Mouse (Mus musculus) megakaryocyte, embryonic 14.5 days (primary cell): Measurements from ENCODE around the gene C2cd5. TPM values are rescaled to one million over a fixed set of nuclear protein-coding genes. Genes with fewer than 3 reads are reported as not detected.

Experiments used
- H3K27me3 ChIP-seq: replicated peaks from 2 replicates; pipeline ENCODE3; 2012; ENCODE audit warnings: inconsistent platforms
- H3K36me3 ChIP-seq: replicated peaks from 2 replicates; pipeline ENCODE3; 2012; ENCODE audit warnings: low read length, inconsistent platforms, mixed read lengths
- H3K4me1 ChIP-seq: 2 replicates; pipeline ENCODE4 v1.6.1; 2012; ENCODE audit warnings: inconsistent platforms
- H3K4me3 ChIP-seq: replicated peaks from 2 replicates; pipeline ENCODE3; 2012; ENCODE audit warnings: moderate library complexity, mild to moderate bottlenecking, inconsistent platforms
- H3K9me3 ChIP-seq: 2 replicates; pipeline ENCODE4 v1.6.1; 2012; ENCODE audit warnings: inconsistent platforms
- FLI1 ChIP-seq: IDR thresholded peaks from 2 replicates; pipeline ENCODE4 v1.6.1; 2012; ENCODE audit warnings: low read length, inconsistent platforms, mixed read lengths
- GATA1 ChIP-seq: IDR thresholded peaks from 3 replicates; pipeline ENCODE4 v1.6.1; 2012; ENCODE audit warnings: mixed read lengths, low read length, inconsistent platforms, borderline replicate concordance
- polyA plus RNA-seq: library from polyadenylated mRNA; stranded (reverse); fragments of >175 nt; gene quantifications from 2 replicates; pipeline ENCODE4 v1.2.3, GENCODE M21; 2012; ENCODE audit warnings: low replicate concordance; ENCODE audit not compliant: insufficient read depth

The C2cd5 gene
- polyA plus RNA-seq, 1 experiment = 6.7 TPM

DNA sequence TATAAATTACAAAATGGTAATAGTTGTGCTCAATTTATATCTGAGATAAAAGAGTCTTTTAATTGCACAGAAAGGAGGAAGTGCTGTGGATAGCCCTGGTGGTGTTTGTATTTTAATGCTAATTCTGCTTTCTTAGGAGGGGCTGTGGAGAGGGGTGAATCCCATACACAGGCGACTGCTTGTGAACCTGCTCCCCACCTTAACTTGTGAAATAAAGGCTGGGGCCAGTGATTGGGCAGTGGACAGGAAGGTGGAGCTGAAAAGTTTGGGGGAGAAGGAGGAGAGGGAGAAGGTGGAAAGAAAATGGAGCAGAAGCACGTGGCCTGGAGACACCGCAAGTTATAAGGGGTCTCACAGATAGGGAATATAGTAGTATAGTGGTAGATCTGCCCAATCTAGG, 103.1 kb downstream of the C2cd5 start:
- no peak overlapping the region for H3K4me3 ChIP-seq
- no peaks in the 10 kb centered on the region for H3K36me3 ChIP-seq
- H3K9me3 ChIP-seq = no peaks in the 10 kb centered on the region
- H3K27me3 ChIP-seq = peaks cover 14% of the 10 kb centered on the region
- H3K4me1 ChIP-seq = peaks cover 9% of the 10 kb centered on the region
- no peak for TF ChIP-seq GATA1
- no peak for TF ChIP-seq FLI1

DNA sequence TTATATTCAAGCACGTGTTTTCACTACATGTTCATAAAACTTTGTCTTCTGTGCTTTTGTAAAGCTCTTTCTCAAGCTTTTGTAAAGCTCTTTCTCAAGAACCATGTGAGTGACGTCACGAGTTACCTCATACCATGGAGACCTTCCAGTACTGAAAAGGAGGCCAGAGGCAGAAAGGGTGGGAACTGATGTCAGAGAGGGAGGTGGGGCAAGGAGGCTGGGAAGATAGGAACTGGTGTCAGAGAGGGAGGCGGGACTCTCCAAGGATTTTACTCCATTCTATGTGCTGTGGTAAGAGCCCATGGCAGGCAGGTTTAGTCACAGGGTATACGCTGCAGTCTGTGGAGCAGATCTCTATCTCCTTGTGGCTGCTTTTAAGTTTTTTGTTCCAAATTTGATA, 104.4 kb downstream of the C2cd5 start:
- Histone ChIP-seq H3K4me3 (no peak overlapping the region), H3K27me3 (peaks cover 22% of the 10 kb centered on the region), H3K9me3 (no peaks in the 10 kb centered on the region), H3K4me1 (peaks cover 9% of the 10 kb centered on the region), H3K36me3 (no peaks in the 10 kb centered on the region)
- no peak for TF ChIP-seq GATA1
- no peak for TF ChIP-seq FLI1

DNA sequence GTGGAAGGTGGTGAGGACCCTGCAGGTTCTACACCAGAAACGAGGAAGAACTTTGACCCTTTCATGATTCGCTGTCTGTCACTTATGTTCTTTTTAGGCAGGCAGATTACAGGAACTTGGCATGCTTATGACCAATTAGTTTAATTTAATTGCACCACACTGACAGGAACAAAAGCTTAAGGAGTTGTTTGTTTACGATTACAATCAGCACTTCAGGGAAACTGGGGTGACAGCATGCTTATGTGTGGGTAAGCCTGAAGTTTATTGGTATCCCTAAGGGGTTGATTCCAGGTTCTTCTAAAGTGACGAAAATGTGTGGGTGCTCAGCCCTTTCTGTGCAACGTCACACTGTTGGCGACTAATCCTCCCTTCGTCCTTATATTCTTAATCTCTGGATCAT, 105.1 kb downstream of the C2cd5 start:
- no peak overlapping the region for H3K4me3 ChIP-seq
- TF ChIP-seq GATA1 (no peak), FLI1 (no peak)
- H3K27me3 ChIP-seq = peaks cover 25% of the 10 kb centered on the region
- H3K4me1 ChIP-seq = peaks cover 9% of the 10 kb centered on the region
- no peaks in the 10 kb centered on the region for H3K9me3 ChIP-seq
- no peaks in the 10 kb centered on the region for H3K36me3 ChIP-seq

- Histone ChIP-seq H3K27me3 (peaks cover 27% of the 10 kb centered on the region), H3K4me3 (peak overlapping the region; percentile 54)
- no peak for TF ChIP-seq FLI1
- no peak for TF ChIP-seq GATA1
Observed at GRCm38 (mm10) chr6:142993705-142994698, 105.9 kb downstream of the C2cd5 start.

DNA sequence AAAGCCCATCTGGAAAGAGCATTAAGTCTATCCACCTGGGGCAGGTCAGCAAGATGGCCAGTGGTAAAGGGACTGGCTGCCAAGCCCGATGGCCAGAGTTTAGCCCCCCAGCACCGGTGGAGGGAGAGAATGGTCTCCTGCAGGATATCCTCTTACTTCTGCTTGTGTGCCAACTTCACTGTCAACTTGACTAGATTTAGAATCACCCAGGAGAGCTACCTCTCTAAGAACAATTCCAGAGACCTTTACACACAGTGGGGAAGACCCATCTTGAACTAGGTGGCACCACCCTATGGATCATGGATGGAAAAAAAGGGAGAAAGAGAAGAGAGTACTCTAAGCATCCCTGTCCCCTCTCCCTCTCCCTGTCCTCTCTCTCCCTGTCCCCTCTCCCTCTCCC, 107.0 kb downstream of the C2cd5 start:
- peaks cover 19% of the 10 kb centered on the region for H3K4me1 ChIP-seq
- no peak for TF ChIP-seq FLI1
- TF ChIP-seq GATA1 = no peak
- no peaks in the 10 kb centered on the region for H3K9me3 ChIP-seq
- H3K27me3 ChIP-seq = peaks cover 27% of the 10 kb centered on the region
- H3K36me3 ChIP-seq = no peaks in the 10 kb centered on the region
- H3K4me3 ChIP-seq = no peak overlapping the region

More at GRCm38 (mm10) chr6:142993705-142994698, 105.9 kb downstream of the C2cd5 start:
- no peaks in the 10 kb centered on the region for H3K9me3 ChIP-seq
- H3K36me3 ChIP-seq = no peaks in the 10 kb centered on the region
- H3K4me1 ChIP-seq = peaks cover 15% of the 10 kb centered on the region

DNA sequence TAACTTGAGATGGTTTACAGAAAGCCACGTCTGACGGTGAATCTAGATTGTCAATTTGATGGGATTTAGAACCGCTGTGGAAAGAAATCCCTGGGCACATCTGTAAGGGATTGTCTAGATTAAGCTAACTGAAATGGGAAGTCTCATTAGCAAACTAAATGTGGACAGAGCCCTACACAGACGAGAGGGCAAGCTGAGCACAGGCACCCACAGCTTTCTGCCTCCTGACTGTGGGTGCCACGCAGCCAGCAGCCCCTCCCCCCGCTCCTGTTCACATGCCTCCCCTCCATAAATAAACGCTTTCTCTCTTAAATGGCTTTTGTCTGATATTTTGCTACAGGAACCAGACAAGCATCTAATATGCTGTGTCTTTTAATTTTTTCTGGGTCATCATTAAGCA, 107.8 kb downstream of the C2cd5 start:
- TF ChIP-seq GATA1 = no peak
- TF ChIP-seq FLI1 = no peak
- Histone ChIP-seq H3K36me3 (no peaks in the 10 kb centered on the region), H3K9me3 (no peaks in the 10 kb centered on the region), H3K4me1 (peaks cover 19% of the 10 kb centered on the region), H3K4me3 (no peak overlapping the region), H3K27me3 (peaks cover 30% of the 10 kb centered on the region)

DNA sequence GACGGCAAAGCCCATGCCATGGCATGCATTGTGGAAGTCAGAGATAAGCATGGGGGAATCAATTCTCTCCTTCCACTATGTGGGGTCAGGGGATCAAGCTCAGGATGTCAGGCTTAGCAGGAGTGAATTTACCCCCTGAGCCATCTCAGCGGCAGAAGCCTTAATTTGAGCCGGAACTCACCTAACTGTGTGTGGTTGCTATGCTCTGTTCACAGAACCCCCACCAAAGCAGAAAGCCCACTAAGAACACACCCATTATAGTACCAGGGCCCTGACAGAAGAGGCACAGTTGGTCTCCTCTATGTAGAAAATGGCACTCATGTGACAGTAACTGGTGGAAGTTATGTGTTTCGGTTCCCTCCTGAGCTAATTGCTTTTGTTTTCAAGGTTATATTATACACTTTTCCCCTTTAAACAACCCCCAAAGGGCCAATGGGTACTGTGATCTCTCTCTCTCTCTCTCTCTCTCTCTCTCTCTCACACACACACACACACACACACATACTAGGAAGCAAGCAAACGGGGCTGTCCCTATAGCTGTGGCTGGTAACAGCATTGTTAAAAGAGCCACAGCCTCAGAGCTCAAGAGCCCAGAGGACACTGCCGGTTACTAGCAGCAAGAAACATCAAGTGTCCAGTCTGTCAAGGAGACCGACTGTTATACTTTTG, 108.4 kb downstream of the C2cd5 start:
- TF ChIP-seq GATA1 (no peak), FLI1 (no peak)
- no peak overlapping the region for H3K4me3 ChIP-seq
- H3K27me3 ChIP-seq = peaks cover 30% of the 10 kb centered on the region
- no peaks in the 10 kb centered on the region for H3K36me3 ChIP-seq
- no peaks in the 10 kb centered on the region for H3K9me3 ChIP-seq
- H3K4me1 ChIP-seq = peaks cover 19% of the 10 kb centered on the region

GRCm38 (mm10) chr6:142990516-142990915, 109.4 kb downstream of the C2cd5 start:
- no peak overlapping the region for H3K4me3 ChIP-seq
- H3K27me3 ChIP-seq = peaks cover 30% of the 10 kb centered on the region
- no peaks in the 10 kb centered on the region for H3K36me3 ChIP-seq
- H3K4me1 ChIP-seq = peaks cover 19% of the 10 kb centered on the region
- no peaks in the 10 kb centered on the region for H3K9me3 ChIP-seq
- TF ChIP-seq GATA1 = no peak
- TF ChIP-seq FLI1 = no peak

- TF ChIP-seq FLI1 = no peak
- no peak for TF ChIP-seq GATA1
- Histone ChIP-seq H3K4me3 (no peak overlapping the region), H3K27me3 (peaks cover 30% of the 10 kb centered on the region), H3K36me3 (no peaks in the 10 kb centered on the region), H3K9me3 (no peaks in the 10 kb centered on the region), H3K4me1 (peaks cover 19% of the 10 kb centered on the region)
Observed at GRCm38 (mm10) chr6:142989495-142989894, 110.4 kb downstream of the C2cd5 start.

DNA sequence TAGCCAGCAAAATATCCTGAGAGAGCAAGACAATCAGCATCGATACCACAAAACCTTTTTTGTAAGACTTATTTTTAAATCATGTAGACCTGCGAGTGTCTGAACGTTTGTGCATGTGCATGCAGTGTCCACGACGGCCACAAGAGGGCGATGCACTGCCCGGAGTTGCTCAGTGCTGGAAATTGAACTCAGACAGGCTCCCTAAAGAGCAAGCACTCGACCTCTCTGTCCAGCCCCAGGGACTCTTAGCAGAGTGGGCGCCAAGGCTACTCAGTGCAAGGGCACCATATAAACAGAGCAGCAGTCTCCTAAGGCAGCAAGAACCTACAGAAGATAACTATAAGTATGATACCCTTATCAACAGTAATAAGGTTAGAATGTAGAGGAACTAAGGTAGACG, 111.2 kb downstream of the C2cd5 start:
- TF ChIP-seq FLI1 = no peak
- no peak for TF ChIP-seq GATA1
- peaks cover 12% of the 10 kb centered on the region for H3K4me1 ChIP-seq
- peaks cover 27% of the 10 kb centered on the region for H3K27me3 ChIP-seq
- H3K36me3 ChIP-seq = no peaks in the 10 kb centered on the region
- no peak overlapping the region for H3K4me3 ChIP-seq
- no peaks in the 10 kb centered on the region for H3K9me3 ChIP-seq
